Mouse (Mus musculus): ENCODE data around the gene Mrpl24. TPM values are rescaled to one million over a fixed set of nuclear protein-coding genes. Genes with fewer than 3 reads are reported as not detected.
A peak's percentile ranks its signal among the peaks of the same experiment; 100 is the strongest.

The Mrpl24 gene
- polyA plus RNA-seq, 1 experiment from 2014 or later, result 57.3 TPM

GRCm38 (mm10) chr3:87913491-87913890 is 5.8 kb upstream of the Mrpl24 start:
- Histone ChIP-seq H3K27ac (peak overlapping the region; percentile 97), H3K36me3 (peaks cover 83% of the 10 kb centered on the region)

DNA sequence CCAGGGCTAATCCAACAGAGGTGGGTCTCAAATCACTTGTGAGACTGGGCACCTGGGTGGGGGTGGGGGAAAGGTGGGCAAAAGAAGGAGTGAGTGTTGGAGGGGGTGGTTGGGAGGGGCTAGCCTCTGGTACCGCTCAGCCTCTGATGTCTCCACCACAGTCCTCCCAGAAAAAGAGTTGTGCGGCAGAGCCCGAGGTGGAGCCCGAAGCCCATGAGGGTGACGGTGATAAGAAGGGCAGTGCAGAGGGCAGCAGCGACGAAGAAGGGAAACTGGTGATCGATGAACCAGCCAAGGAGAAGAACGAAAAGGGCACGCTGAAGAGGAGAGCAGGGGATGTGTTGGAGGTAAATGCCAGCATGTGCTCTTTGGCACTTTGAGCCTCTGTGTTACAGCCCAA is 5.4 kb upstream of the Mrpl24 start:
- Histone ChIP-seq H3K9me3 (replicated peaks) (no peaks in the 10 kb centered on the region), H3K4me2 (peak overlapping the region; percentile 38), H3K4me1 (peaks cover 69% of the 10 kb centered on the region), H3K27ac (peak overlapping the region; percentile 97), H3K4me3 (no peak overlapping the region), H3K36me3 (peaks cover 83% of the 10 kb centered on the region), H3K9ac (peak overlapping the region; percentile 37), H3K27me3 (replicated peaks) (no peaks in the 10 kb centered on the region)
- ATAC-seq, result peak; percentile 43
- WGBS (ENCODE audit: insufficient replicate concordance), result 68% methylated on average over 10 of the region's 10 CpGs

More at GRCm38 (mm10) chr3:87913491-87913890, 5.8 kb upstream of the Mrpl24 start:
- 79% methylated on average over 7 of the region's 7 CpGs for WGBS (ENCODE audit: insufficient replicate concordance)
- Histone ChIP-seq H3K9ac (peak overlapping the region; percentile 37), H3K4me1 (peaks cover 69% of the 10 kb centered on the region), H3K27me3 (replicated peaks) (no peaks in the 10 kb centered on the region), H3K4me2 (peak overlapping the region; percentile 38), H3K4me3 (no peak overlapping the region), H3K9me3 (replicated peaks) (no peaks in the 10 kb centered on the region)
- ATAC-seq, result no peak

DNA sequence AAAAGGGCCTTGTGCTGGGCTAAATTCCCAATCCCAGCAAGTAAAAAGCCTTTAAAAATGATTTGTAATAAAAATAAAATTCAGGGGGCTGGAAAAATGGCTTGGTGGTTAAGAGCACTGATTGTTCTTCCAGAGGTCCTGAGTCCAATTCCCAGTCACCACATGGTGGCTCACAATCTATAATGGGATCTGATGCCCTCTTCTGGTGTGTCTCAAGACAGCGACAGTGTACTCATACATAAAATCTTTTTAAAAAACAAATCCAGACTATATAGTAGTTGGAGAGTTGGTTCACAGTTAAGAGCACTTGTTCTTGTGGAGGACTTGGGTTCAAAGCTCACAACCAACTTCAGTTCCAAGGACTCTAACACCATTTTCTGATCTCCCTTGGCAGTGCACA is 2.3 kb upstream of the Mrpl24 start:
- peaks cover 65% of the 10 kb centered on the region for H3K36me3 ChIP-seq
- H3K9ac ChIP-seq, result no peak overlapping the region
- no peaks in the 10 kb centered on the region for H3K9me3 ChIP-seq (replicated peaks)
- H3K27ac ChIP-seq, result peak overlapping the region; percentile 45; the same call in 1 of the 2 replicates
- no peak overlapping the region for H3K4me2 ChIP-seq
- ATAC-seq, result no peak
- H3K4me1 ChIP-seq, result peaks cover 54% of the 10 kb centered on the region
- H3K4me3 ChIP-seq, result no peak overlapping the region
- H3K27me3 ChIP-seq (replicated peaks), result no peaks in the 10 kb centered on the region
- 85% methylated on average over 1 of the region's 1 CpGs for WGBS (ENCODE audit: insufficient replicate concordance)

- WGBS (ENCODE audit: insufficient replicate concordance), result 77% methylated on average over 1 of the region's 1 CpGs
- H3K9me3 ChIP-seq (replicated peaks), result no peaks in the 10 kb centered on the region
- peaks cover 65% of the 10 kb centered on the region for H3K36me3 ChIP-seq
- no peaks in the 10 kb centered on the region for H3K27me3 ChIP-seq (replicated peaks)
- peak overlapping the region; percentile 80 for H3K27ac ChIP-seq
- peak overlapping the region; percentile 85 for H3K4me2 ChIP-seq
- peaks cover 38% of the 10 kb centered on the region for H3K4me1 ChIP-seq
- peak overlapping the region; percentile 74 for H3K4me3 ChIP-seq
- ATAC-seq, result no peak
- peak overlapping the region; percentile 79; the same call in 1 of the 2 replicates for H3K9ac ChIP-seq
Observed at GRCm38 (mm10) chr3:87918551-87918950, 755 bp upstream of the Mrpl24 start.

GRCm38 (mm10) chr3:87920270-87920943 is 1.1 kb downstream of the Mrpl24 start:
- no peak for ATAC-seq
- peak overlapping the region; percentile 79 for H3K9ac ChIP-seq

DNA sequence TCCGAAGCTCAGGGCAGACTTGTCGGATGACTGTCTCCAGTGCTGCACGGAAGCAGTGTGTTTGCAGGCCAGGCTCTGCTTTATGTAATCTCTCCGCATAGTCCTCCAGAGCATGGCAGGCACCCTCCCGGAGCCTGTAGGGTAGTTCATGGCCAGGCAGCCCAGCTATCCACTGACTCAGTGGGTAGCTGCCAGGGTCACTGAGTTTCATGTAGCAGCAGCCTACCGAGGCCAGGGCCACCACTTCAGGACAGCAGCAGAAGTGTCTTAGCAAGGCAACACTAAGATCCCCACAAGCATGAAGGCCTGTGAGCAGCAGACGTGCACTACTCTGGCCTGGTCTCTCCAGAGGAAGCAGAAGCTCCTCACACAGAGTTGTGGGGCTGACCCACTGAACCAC is 5.7 kb downstream of the Mrpl24 start:
- 88% methylated on average over 7 of the region's 7 CpGs for WGBS (ENCODE audit: insufficient replicate concordance)
- peaks cover 63% of the 10 kb centered on the region for H3K36me3 ChIP-seq
- no peak overlapping the region for H3K4me2 ChIP-seq
- no peak overlapping the region for H3K27ac ChIP-seq
- H3K27me3 ChIP-seq (replicated peaks), result no peaks in the 10 kb centered on the region
- H3K9me3 ChIP-seq (replicated peaks), result no peaks in the 10 kb centered on the region
- ATAC-seq, result no peak
- H3K4me1 ChIP-seq, result peaks cover 24% of the 10 kb centered on the region
- H3K9ac ChIP-seq, result no peak overlapping the region
- no peak overlapping the region for H3K4me3 ChIP-seq

More at GRCm38 (mm10) chr3:87920270-87920943, 1.1 kb downstream of the Mrpl24 start:
- Histone ChIP-seq H3K4me2 (peak overlapping the region; percentile 85), H3K36me3 (peaks cover 65% of the 10 kb centered on the region), H3K27me3 (replicated peaks) (no peaks in the 10 kb centered on the region), H3K9me3 (replicated peaks) (no peaks in the 10 kb centered on the region), H3K4me1 (peaks cover 22% of the 10 kb centered on the region), H3K4me3 (peak overlapping the region; percentile 74), H3K27ac (peak overlapping the region; percentile 80)
- WGBS (ENCODE audit: insufficient replicate concordance), result 52% methylated on average over 9 of the region's 9 CpGs

GRCm38 (mm10) chr3:87927452-87927851 is 8.1 kb downstream of the Mrpl24 start:
- Histone ChIP-seq H3K4me1 (peaks cover 31% of the 10 kb centered on the region), H3K9ac (no peak overlapping the region), H3K27me3 (replicated peaks) (no peaks in the 10 kb centered on the region), H3K4me3 (no peak overlapping the region), H3K27ac (no peak overlapping the region), H3K36me3 (peaks cover 68% of the 10 kb centered on the region), H3K4me2 (no peak overlapping the region), H3K9me3 (replicated peaks) (no peaks in the 10 kb centered on the region)
- ATAC-seq, result no peak
- WGBS (ENCODE audit: insufficient replicate concordance), result 89% methylated on average over 5 of the region's 5 CpGs

- H3K36me3 ChIP-seq, result peaks cover 67% of the 10 kb centered on the region
Observed at GRCm38 (mm10) chr3:87929341-87930077, 10.2 kb downstream of the Mrpl24 start.

DNA sequence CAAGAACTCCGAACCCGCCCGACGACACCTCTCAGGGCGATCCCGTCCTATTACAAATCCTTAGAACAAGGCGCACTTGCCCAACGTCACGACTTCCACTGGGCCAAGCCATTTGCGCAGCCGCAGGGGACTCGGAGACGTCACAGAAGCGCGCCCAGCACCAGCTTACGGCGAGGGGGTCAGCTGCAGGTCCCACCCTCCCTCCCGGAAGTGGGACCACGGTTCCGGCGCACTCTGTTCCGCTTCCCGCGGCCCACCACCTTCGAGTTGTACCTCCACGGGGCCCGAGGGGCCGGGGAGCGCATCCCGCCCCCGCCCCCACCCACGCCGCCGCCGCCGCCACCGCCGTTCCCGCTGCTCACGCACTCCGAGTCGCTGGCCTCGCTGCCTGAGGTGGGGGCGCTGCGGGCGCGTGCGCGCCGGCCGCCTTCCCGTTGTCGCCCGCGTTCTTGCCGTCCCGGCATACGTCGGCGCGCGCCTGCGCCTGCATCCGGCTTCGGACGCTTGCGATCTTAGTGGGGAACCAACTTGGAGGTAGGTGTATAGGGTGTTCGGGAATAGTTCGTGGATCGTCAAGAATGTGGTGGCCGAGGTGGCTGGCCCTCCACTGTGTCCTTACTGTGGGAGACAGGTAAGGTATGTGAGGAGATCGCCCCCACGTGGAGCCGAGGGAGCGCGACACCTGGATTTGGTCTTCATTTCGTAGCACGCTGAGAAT is 10.9 kb downstream of the Mrpl24 start, which contains the start of the genes Isg20l2 and Rrnad1:
TSS of gene Isg20l2 (plus strand) at position 237 of the 718 bp plus-strand sequence.
TSS of gene Rrnad1 (minus strand) at position 640 of the 718 bp plus-strand sequence.
- Histone ChIP-seq H3K27me3 (replicated peaks) (no peaks in the 10 kb centered on the region), H3K4me3 (peak within 1 kb of the TSS; percentile 85), H3K36me3 (peaks cover 67% of the 10 kb centered on the region), H3K4me2 (peak within 1 kb of the TSS; percentile 91), H3K4me1 (peaks cover 55% of the 10 kb centered on the region), H3K27ac (peak within 1 kb of the TSS; percentile 93), H3K9me3 (replicated peaks) (no peaks in the 10 kb centered on the region), H3K9ac (peak within 1 kb of the TSS; percentile 87)
- WGBS (ENCODE audit: insufficient replicate concordance), result under 1% methylated on average over 77 of the region's 78 CpGs
- ATAC-seq, result peak; percentile 93

More at GRCm38 (mm10) chr3:87929341-87930077, 10.2 kb downstream of the Mrpl24 start:
- Histone ChIP-seq H3K9me3 (replicated peaks) (no peaks in the 10 kb centered on the region), H3K4me3 (peak overlapping the region; percentile 85), H3K4me1 (peaks cover 48% of the 10 kb centered on the region), H3K27ac (peak overlapping the region; percentile 93), H3K4me2 (peak overlapping the region; percentile 91), H3K27me3 (replicated peaks) (no peaks in the 10 kb centered on the region), H3K9ac (peak overlapping the region; percentile 87)
- 3% methylated on average over 26 of the region's 26 CpGs for WGBS (ENCODE audit: insufficient replicate concordance)
- peak; percentile 62 for ATAC-seq

DNA sequence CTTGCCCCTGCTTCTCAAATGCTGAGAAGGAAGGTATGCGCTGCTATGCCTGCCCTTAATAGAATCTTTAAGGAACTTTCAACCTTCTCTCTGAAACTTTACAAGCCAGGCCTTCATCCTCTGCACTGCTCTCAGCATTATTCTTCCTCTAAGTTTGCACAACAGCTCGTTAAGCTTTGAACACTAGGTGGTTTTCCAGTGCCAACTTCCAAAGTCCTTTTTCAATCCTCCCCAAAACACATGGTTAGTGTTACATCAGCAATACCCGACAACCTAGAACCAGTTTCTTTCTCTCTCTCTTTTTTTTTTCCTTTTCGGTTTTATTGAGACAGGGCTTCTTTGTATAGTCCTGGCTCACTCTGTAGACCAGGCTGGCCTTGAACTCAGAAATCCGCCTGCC is 14.7 kb downstream of the Mrpl24 start:
- Histone ChIP-seq H3K36me3 (peaks cover 75% of the 10 kb centered on the region), H3K27me3 (replicated peaks) (no peaks in the 10 kb centered on the region), H3K27ac (no peak overlapping the region), H3K4me1 (peaks cover 60% of the 10 kb centered on the region), H3K9ac (no peak overlapping the region), H3K4me2 (no peak overlapping the region), H3K4me3 (no peak overlapping the region), H3K9me3 (replicated peaks) (no peaks in the 10 kb centered on the region)
- 81% methylated on average over 5 of the region's 5 CpGs for WGBS (ENCODE audit: insufficient replicate concordance)
- no peak for ATAC-seq

DNA sequence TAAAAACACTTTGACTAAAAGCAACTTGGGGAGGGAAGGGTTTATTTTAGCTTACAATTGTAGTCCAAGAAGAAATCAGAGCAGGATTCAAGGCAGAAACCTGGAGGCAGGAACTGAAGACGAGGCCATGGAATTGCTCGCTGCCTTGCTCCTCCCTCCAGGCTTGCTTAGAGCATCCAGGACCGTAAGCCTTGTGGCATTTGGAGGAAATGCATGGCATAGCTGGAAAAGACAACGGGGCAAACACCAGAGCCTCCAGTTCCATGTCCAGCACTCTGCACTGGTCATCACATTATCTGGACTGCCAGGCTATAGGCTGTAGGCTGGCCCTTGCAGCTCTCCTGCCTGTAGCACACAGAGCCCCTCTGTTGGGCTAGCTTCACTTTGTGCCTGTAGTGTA is 15.2 kb downstream of the Mrpl24 start:
- Histone ChIP-seq H3K9ac (no peak overlapping the region), H3K4me2 (no peak overlapping the region), H3K27me3 (replicated peaks) (no peaks in the 10 kb centered on the region), H3K4me1 (peaks cover 56% of the 10 kb centered on the region), H3K36me3 (peaks cover 79% of the 10 kb centered on the region), H3K27ac (no peak overlapping the region), H3K4me3 (no peak overlapping the region), H3K9me3 (replicated peaks) (no peaks in the 10 kb centered on the region)
- ATAC-seq, result no peak
- WGBS (ENCODE audit: insufficient replicate concordance), result 80% methylated on average over 4 of the region's 4 CpGs
